Mouse (Mus musculus) thymus, adult 2 months (tissue): ENCODE data around the gene Asf1b. TPM values are rescaled to one million over a fixed set of nuclear protein-coding genes. Genes with fewer than 3 reads are reported as not detected.

Experiments used
- DNase-seq: peaks from one replicate; pipeline ENCODE4 v3.0.0; 2021
- H3K27ac ChIP-seq: fragments of 200-500 bp; 2 replicates; pipeline ENCODE4 v1.5.1; 2012; ENCODE audit warnings: low read length, control low read depth; ENCODE audit not compliant: control insufficient read depth, insufficient read depth
- H3K27me3 ChIP-seq: fragments of 200-500 bp; 2 replicates; pipeline ENCODE4 v1.6.1; 2012; ENCODE audit warnings: mild to moderate bottlenecking, low read length, moderate library complexity, mixed read lengths; ENCODE audit not compliant: control insufficient read depth, insufficient read depth
- H3K36me3 ChIP-seq: fragments of 200-500 bp; 2 replicates; pipeline ENCODE4 v1.6.1; 2012; ENCODE audit warnings: mild to moderate bottlenecking, low read length, moderate library complexity; ENCODE audit not compliant: control insufficient read depth, insufficient read depth
- H3K4me1 ChIP-seq: fragments of 200-500 bp; replicated peaks from 2 replicates; pipeline ENCODE4 v1.6.1; 2012; ENCODE audit warnings: low read length; ENCODE audit not compliant: control insufficient read depth, insufficient read depth
- H3K4me3 ChIP-seq: fragments of 200-500 bp; 2 replicates; pipeline ENCODE4 v1.5.1; 2012; ENCODE audit warnings: mild to moderate bottlenecking, low read length, control low read depth, moderate library complexity; ENCODE audit not compliant: control insufficient read depth, insufficient read depth
- CTCF ChIP-seq: fragments of 200-500 bp; IDR thresholded peaks from 2 replicates; pipeline ENCODE4 v1.5.1; 2012; ENCODE audit warnings: mild to moderate bottlenecking, control low read depth, low read length, moderate library complexity, borderline replicate concordance; ENCODE audit not compliant: control insufficient read depth, poor library complexity, insufficient read depth; ENCODE audit errors: extremely low read depth
- POLR2A ChIP-seq: fragments of 200-500 bp; IDR thresholded peaks from 2 replicates; pipeline ENCODE4 v1.6.1; 2012; ENCODE audit warnings: mild to moderate bottlenecking, low read length, control low read depth, moderate library complexity; ENCODE audit not compliant: control insufficient read depth, poor library complexity, insufficient read depth; ENCODE audit errors: extremely low read depth
- WGBS: fragments of 180-500 bp; shearing (Covaris S2); methylation state at CpG from one replicate; pipeline ENCODE4 v1.1.7; 2018; 5-methylcytosine and 5-hydroxymethylcytosine counted together
- polyA plus RNA-seq: library from polyadenylated mRNA; depleted of rRNA; stranded (reverse); fragments of >200 nt; gene quantifications from 2 replicates; pipeline ENCODE4 v1.2.3, GENCODE M21; 2012

The Asf1b gene
- polyA plus RNA-seq, 1 experiment: 170 TPM

- 18% methylated on average over 92 of the region's 92 CpGs for WGBS
- H3K27ac ChIP-seq: no peak overlapping the region
- peak; percentile 80 for DNase-seq
These were observed 43.1 kb downstream of the Asf1b start for GRCm38 (mm10) chr8:83998231-83999056.

GRCm38 (mm10) chr8:83999057-83999705 is 43.9 kb downstream of the Asf1b start:
- Histone ChIP-seq H3K36me3 (no peaks in the 10 kb centered on the region), H3K4me3 (peak overlapping the region; percentile 97), H3K27ac (no peak overlapping the region), H3K27me3 (no peaks in the 10 kb centered on the region), H3K4me1 (peaks cover 37% of the 10 kb centered on the region)
- DNase-seq: no peak
- TF ChIP-seq POLR2A: no peak
- 88% methylated on average over 16 of the region's 16 CpGs for WGBS

More at GRCm38 (mm10) chr8:83998231-83999056, 43.1 kb downstream of the Asf1b start:
- 0 out of 2 replicates have a peak, but pooled peaks have one; percentile 38 for TF ChIP-seq POLR2A
- TF ChIP-seq CTCF: peak; percentile 82; the same call in 1 of the 2 replicates
- Histone ChIP-seq H3K36me3 (no peaks in the 10 kb centered on the region), H3K4me1 (peaks cover 32% of the 10 kb centered on the region), H3K4me3 (peak overlapping the region; percentile 97), H3K27me3 (no peaks in the 10 kb centered on the region)

GRCm38 (mm10) chr8:83999825-84000224 is 44.5 kb downstream of the Asf1b start:
- H3K36me3 ChIP-seq: no peaks in the 10 kb centered on the region
- H3K4me3 ChIP-seq: no peak overlapping the region
- WGBS: 84% methylated on average over 2 of the region's 2 CpGs
- H3K27ac ChIP-seq: no peak overlapping the region
- no peak for TF ChIP-seq POLR2A
- DNase-seq: no peak
- H3K27me3 ChIP-seq: no peaks in the 10 kb centered on the region
- peaks cover 39% of the 10 kb centered on the region for H3K4me1 ChIP-seq

GRCm38 (mm10) chr8:84001281-84002000 is 46.1 kb downstream of the Asf1b start, which contains the start of gene 1700067K01Rik:
Gene 1700067K01Rik (plus strand): TSS chr8:84001502.
- TF ChIP-seq CTCF (no peak), POLR2A (no peak)
- Histone ChIP-seq H3K4me3 (no peak within 1 kb of the TSS), H3K36me3 (no peaks in the 10 kb centered on the region), H3K27ac (no peak within 1 kb of the TSS), H3K27me3 (no peaks in the 10 kb centered on the region), H3K4me1 (peaks cover 41% of the 10 kb centered on the region)
- WGBS: 93% methylated on average over 61 of the region's 61 CpGs
- DNase-seq: no peak

- H3K4me3 ChIP-seq: no peak overlapping the region
- WGBS: 87% methylated on average over 12 of the region's 12 CpGs
- TF ChIP-seq POLR2A: no peak
- no peak for TF ChIP-seq CTCF
- peaks cover 39% of the 10 kb centered on the region for H3K4me1 ChIP-seq
- no peaks in the 10 kb centered on the region for H3K36me3 ChIP-seq
- no peaks in the 10 kb centered on the region for H3K27me3 ChIP-seq
- DNase-seq: no peak
- H3K27ac ChIP-seq: no peak overlapping the region
These were observed 47.8 kb downstream of the Asf1b start for GRCm38 (mm10) chr8:84002957-84003611.

GRCm38 (mm10) chr8:84003612-84004246 is 48.4 kb downstream of the Asf1b start:
- 81% methylated on average over 6 of the region's 6 CpGs for WGBS
- H3K4me3 ChIP-seq: no peak overlapping the region
- DNase-seq: no peak
- H3K4me1 ChIP-seq: peaks cover 37% of the 10 kb centered on the region
- H3K27ac ChIP-seq: no peak overlapping the region
- TF ChIP-seq CTCF: no peak
- no peak for TF ChIP-seq POLR2A
- H3K27me3 ChIP-seq: no peaks in the 10 kb centered on the region
- H3K36me3 ChIP-seq: no peaks in the 10 kb centered on the region
